Mouse (Mus musculus) kidney, embryonic 14.5 days (tissue): ENCODE results near the gene Ubash3a. TPM values are rescaled to one million over a fixed set of nuclear protein-coding genes. Genes with fewer than 3 reads are reported as not detected.

ENCODE experiments used
- ATAC-seq: fragments of 200-750 bp; cut with Nextera tagmentation; 2 replicates; pipeline ENCODE4 v1.8.0; 2017; ENCODE audit warnings: moderate number of reproducible peaks, mild to moderate bottlenecking, moderate TSS enrichment, moderate library complexity; ENCODE audit not compliant: low FRiP score, low TSS enrichment
- H3K27ac ChIP-seq: fragments of 300-500 bp; sonication (generic); 2 replicates; pipeline ENCODE4 v1.5.1; 2014; ENCODE audit warnings: low read depth, mild to moderate bottlenecking, low read length, moderate library complexity, mixed read lengths
- H3K27me3 ChIP-seq: fragments of 300-500 bp; sonication (generic); 2 replicates; pipeline ENCODE4 v1.6.1; 2014; ENCODE audit warnings: mild to moderate bottlenecking, low read length; ENCODE audit not compliant: control insufficient read depth, insufficient read depth
- H3K36me3 ChIP-seq: fragments of 300-500 bp; sonication (generic); 2 replicates; pipeline ENCODE4 v1.6.1; 2014; ENCODE audit warnings: low read length, mixed read lengths; ENCODE audit not compliant: control insufficient read depth, insufficient read depth
- H3K4me1 ChIP-seq: fragments of 300-500 bp; sonication (generic); 2 replicates; pipeline ENCODE4 v1.6.1; 2014; ENCODE audit warnings: low read length, mixed read lengths; ENCODE audit not compliant: control insufficient read depth, insufficient read depth
- H3K4me2 ChIP-seq: fragments of 300-500 bp; sonication (generic); replicated peaks from 2 replicates; pipeline ENCODE4 v1.6.1; 2014; ENCODE audit warnings: low read depth, mild to moderate bottlenecking, low read length
- H3K4me3 ChIP-seq: fragments of 300-500 bp; sonication (generic); 2 replicates; pipeline ENCODE4 v1.5.1; 2014; ENCODE audit warnings: mild to moderate bottlenecking, low read length
- H3K9ac ChIP-seq: fragments of 300-500 bp; sonication (generic); 2 replicates; pipeline ENCODE4 v1.6.1; 2014; ENCODE audit warnings: low read depth, mild to moderate bottlenecking, low read length, moderate library complexity
- H3K9me3 ChIP-seq: fragments of 300-500 bp; sonication (generic); 2 replicates; pipeline ENCODE4 v1.6.1; 2016; ENCODE audit warnings: low read length; ENCODE audit not compliant: control insufficient read depth
- WGBS: fragments of 180-500 bp; shearing (Covaris S2); extraction: QIAGEN DNeasy Blood & Tissue Kit; methylation state at CpG from one replicate; pipeline ENCODE4 v1.1.7; 2014; 5-methylcytosine and 5-hydroxymethylcytosine counted together
- polyA plus RNA-seq: library from polyadenylated mRNA; unstranded; fragments of >200 nt; fragmentation: Nextera tagmentation; extraction: Ambion mirVana; gene quantifications from 2 replicates; pipeline ENCODE4 v1.2.1, GENCODE M21; 2014

Gene Ubash3a
- polyA plus RNA-seq, 1 experiment from 2014 or later = 0.14 TPM

- H3K4me2 ChIP-seq = no peak overlapping the region
- H3K4me1 ChIP-seq = peaks cover 3% of the 10 kb centered on the region; the same call in 1 of the 2 replicates
- no peak overlapping the region for H3K4me3 ChIP-seq
- 59% methylated on average over 5 of the region's 5 CpGs for WGBS
- no peaks in the 10 kb centered on the region for H3K36me3 ChIP-seq
- H3K9me3 ChIP-seq = no peaks in the 10 kb centered on the region
- no peaks in the 10 kb centered on the region for H3K27me3 ChIP-seq
- no peak overlapping the region for H3K9ac ChIP-seq
- ATAC-seq = no peak
- H3K27ac ChIP-seq = no peak overlapping the region
Observed at GRCm38 (mm10) chr17:31262715-31263114, 55.0 kb downstream of the Ubash3a start.

GRCm38 (mm10) chr17:31263770-31264169 lies 56.1 kb downstream of the Ubash3a start:
- Histone ChIP-seq H3K4me2 (no peak overlapping the region), H3K9ac (no peak overlapping the region), H3K4me1 (peaks cover 3% of the 10 kb centered on the region; the same call in 1 of the 2 replicates), H3K36me3 (no peaks in the 10 kb centered on the region), H3K4me3 (no peak overlapping the region), H3K27ac (no peak overlapping the region), H3K9me3 (no peaks in the 10 kb centered on the region), H3K27me3 (no peaks in the 10 kb centered on the region)
- ATAC-seq = no peak
- WGBS = 89% methylated on average over 5 of the region's 5 CpGs

GRCm38 (mm10) chr17:31264372-31264771 lies 56.7 kb downstream of the Ubash3a start:
- ATAC-seq = no peak
- no peak overlapping the region for H3K27ac ChIP-seq

GRCm38 (mm10) chr17:31265171-31265572 lies 57.5 kb downstream of the Ubash3a start:
- no peak overlapping the region for H3K27ac ChIP-seq
- peaks cover 3% of the 10 kb centered on the region; the same call in 1 of the 2 replicates for H3K4me1 ChIP-seq
- H3K4me3 ChIP-seq = no peak overlapping the region
- no peak overlapping the region for H3K4me2 ChIP-seq
- no peaks in the 10 kb centered on the region for H3K36me3 ChIP-seq
- H3K9me3 ChIP-seq = no peaks in the 10 kb centered on the region
- 8% methylated on average over 3 of the region's 3 CpGs for WGBS
- ATAC-seq = no peak
- H3K9ac ChIP-seq = no peak overlapping the region
- H3K27me3 ChIP-seq = no peaks in the 10 kb centered on the region

More at GRCm38 (mm10) chr17:31264372-31264771, 56.7 kb downstream of the Ubash3a start:
- Histone ChIP-seq H3K36me3 (no peaks in the 10 kb centered on the region), H3K9me3 (no peaks in the 10 kb centered on the region), H3K4me2 (no peak overlapping the region), H3K9ac (no peak overlapping the region), H3K27me3 (no peaks in the 10 kb centered on the region), H3K4me1 (peaks cover 3% of the 10 kb centered on the region; the same call in 1 of the 2 replicates), H3K4me3 (no peak overlapping the region)
- WGBS = 55% methylated on average over 6 of the region's 6 CpGs

GRCm38 (mm10) chr17:31265831-31266230 lies 58.2 kb downstream of the Ubash3a start:
- Histone ChIP-seq H3K4me2 (no peak overlapping the region), H3K9me3 (no peaks in the 10 kb centered on the region), H3K36me3 (no peaks in the 10 kb centered on the region), H3K4me3 (no peak overlapping the region), H3K27me3 (no peaks in the 10 kb centered on the region), H3K27ac (no peak overlapping the region), H3K4me1 (no peaks in the 10 kb centered on the region), H3K9ac (no peak overlapping the region)
- 87% methylated on average over 9 of the region's 9 CpGs for WGBS
- no peak for ATAC-seq

- Histone ChIP-seq H3K27ac (no peak overlapping the region), H3K36me3 (no peaks in the 10 kb centered on the region), H3K9me3 (no peaks in the 10 kb centered on the region), H3K4me3 (no peak overlapping the region), H3K9ac (no peak overlapping the region), H3K4me2 (no peak overlapping the region), H3K27me3 (no peaks in the 10 kb centered on the region), H3K4me1 (no peaks in the 10 kb centered on the region)
- no peak for ATAC-seq
- 70% methylated on average over 7 of the region's 7 CpGs for WGBS
Observed at GRCm38 (mm10) chr17:31266321-31266950, 58.8 kb downstream of the Ubash3a start.

GRCm38 (mm10) chr17:31267138-31267537 lies 59.5 kb downstream of the Ubash3a start:
- no peaks in the 10 kb centered on the region for H3K27me3 ChIP-seq
- no peak for ATAC-seq
- no peaks in the 10 kb centered on the region for H3K4me1 ChIP-seq
- no peak overlapping the region for H3K4me2 ChIP-seq
- 83% methylated on average over 4 of the region's 4 CpGs for WGBS
- H3K9me3 ChIP-seq = no peaks in the 10 kb centered on the region
- H3K27ac ChIP-seq = no peak overlapping the region
- H3K4me3 ChIP-seq = no peak overlapping the region
- no peaks in the 10 kb centered on the region for H3K36me3 ChIP-seq
- H3K9ac ChIP-seq = no peak overlapping the region

- Histone ChIP-seq H3K36me3 (no peaks in the 10 kb centered on the region), H3K27me3 (no peaks in the 10 kb centered on the region), H3K9me3 (no peaks in the 10 kb centered on the region), H3K9ac (no peak overlapping the region), H3K4me3 (no peak overlapping the region), H3K4me2 (no peak overlapping the region), H3K27ac (no peak overlapping the region), H3K4me1 (no peaks in the 10 kb centered on the region)
- ATAC-seq = no peak
- WGBS = 79% methylated on average over 6 of the region's 6 CpGs
Observed at GRCm38 (mm10) chr17:31267603-31268002, 59.9 kb downstream of the Ubash3a start.

GRCm38 (mm10) chr17:31268016-31268415 lies 60.3 kb downstream of the Ubash3a start:
- H3K4me2 ChIP-seq = no peak overlapping the region
- H3K36me3 ChIP-seq = no peaks in the 10 kb centered on the region
- H3K27ac ChIP-seq = no peak overlapping the region
- no peak overlapping the region for H3K4me3 ChIP-seq
- no peaks in the 10 kb centered on the region for H3K4me1 ChIP-seq
- no peak overlapping the region for H3K9ac ChIP-seq
- H3K9me3 ChIP-seq = no peaks in the 10 kb centered on the region
- WGBS = 65% methylated on average over 1 of the region's 1 CpGs
- H3K27me3 ChIP-seq = no peaks in the 10 kb centered on the region
- ATAC-seq = no peak
